Mouse (Mus musculus) heart, adult 2 months (tissue): ENCODE measurements around the gene Hist1h2ae. TPM values are rescaled to one million over a fixed set of nuclear protein-coding genes. Genes with fewer than 3 reads are reported as not detected.
A peak's percentile ranks its signal among the peaks of the same experiment; 100 is the strongest.

Experiments used
- DNase-seq, 2 experiments: peaks; one replicate each; pipeline ENCODE4 v3.0.0; 2021
- H3K27ac ChIP-seq: fragments of 200-600 bp; 2 replicates; pipeline ENCODE4 v1.8.1; 2022
- H3K27me3 ChIP-seq: fragments of 200-500 bp; 2 replicates; pipeline ENCODE4 v1.6.1; 2012; ENCODE audit warnings: mild to moderate bottlenecking, low read length, inconsistent platforms, mixed read lengths; ENCODE audit not compliant: control insufficient read depth, insufficient read depth
- H3K36me3 ChIP-seq: fragments of 200-500 bp; 2 replicates; pipeline ENCODE4 v1.6.1; 2012; ENCODE audit warnings: low read length, inconsistent platforms; ENCODE audit not compliant: control insufficient read depth, insufficient read depth
- H3K4me1 ChIP-seq: fragments of 200-500 bp; 2 replicates; pipeline ENCODE4 v1.6.1; 2011; ENCODE audit warnings: low read length; ENCODE audit not compliant: control insufficient read depth, insufficient read depth
- H3K4me3 ChIP-seq: fragments of 200-600 bp; 2 replicates; pipeline ENCODE4 v1.8.1; 2022
- H3K79me2 ChIP-seq: fragments of 200-500 bp; replicated peaks from 2 replicates; pipeline ENCODE4 v1.6.1; 2012; ENCODE audit warnings: mild to moderate bottlenecking, inconsistent platforms, low read length, moderate library complexity, mixed read lengths; ENCODE audit not compliant: control insufficient read depth, insufficient read depth
- H3K9ac ChIP-seq: fragments of 200-500 bp; 2 replicates; pipeline ENCODE4 v1.6.1; 2012; ENCODE audit warnings: low read depth, mild to moderate bottlenecking, control low read depth, inconsistent platforms, low read length, mixed read lengths
- CTCF ChIP-seq: fragments of 200-600 bp; IDR thresholded peaks from 2 replicates; pipeline ENCODE4 v1.8.1; 2022; ENCODE audit warnings: antibody characterized with exemption, mild to moderate bottlenecking, moderate library complexity
- EP300 ChIP-seq: fragments of 200-500 bp; IDR thresholded peaks from 2 replicates; pipeline ENCODE4 v1.6.1; 2011; ENCODE audit warnings: low read depth, low read length, control low read depth; ENCODE audit not compliant: insufficient read depth
- WGBS: fragments of 180-500 bp; shearing (Covaris S2); methylation state at CpG from one replicate; pipeline ENCODE4 v1.1.7; 2018; 5-methylcytosine and 5-hydroxymethylcytosine counted together
- intact Hi-C: fragments of 180-260 bp; cut with DNase I; formaldehyde crosslinking; loops from one replicate; pipeline ENCODE4 v1.15.1; 2025
- microRNA-seq, 2 experiments: library from miRNA; unstranded; fragments of <30 nt; microRNA quantifications; one replicate each; pipeline ENCODE4 v1.2.0; 2021
- polyA plus RNA-seq: library from polyadenylated mRNA; depleted of rRNA; stranded (reverse); fragments of >200 nt; gene quantifications from 2 replicates; pipeline ENCODE4 v1.2.3, GENCODE M21; 2012; rRNA removed
- total RNA-seq, 2 experiments: library from RNA; stranded (reverse); gene quantifications; 2 replicates each; pipeline ENCODE4 v1.2.3; 2021

Gene Hist1h2ae
- total and polyA plus RNA-seq, 3 experiments = 0.49 to 2.8 (median 1.8) TPM

GRCm38 (mm10) chr13:23521703-23522102 is 49.3 kb downstream of the Hist1h2ae start:
- H3K27ac ChIP-seq = no peak overlapping the region
- WGBS = 3% methylated on average over 14 of the region's 14 CpGs
- intact Hi-C loops = no loop called here

More at GRCm38 (mm10) chr13:23521703-23522102, 49.3 kb downstream of the Hist1h2ae start:
- TF ChIP-seq CTCF = no peak
- TF ChIP-seq EP300 = peak; percentile 77
- Histone ChIP-seq H3K4me3 (no peak overlapping the region), H3K36me3 (no peaks in the 10 kb centered on the region; the same call in 1 of the 2 replicates), H3K9ac (no peak overlapping the region), H3K4me1 (no peaks in the 10 kb centered on the region; the same call in 1 of the 2 replicates), H3K79me2 (no peaks in the 10 kb centered on the region), H3K27me3 (no peaks in the 10 kb centered on the region)
- peak; percentile 79 to 83 for DNase-seq

Small RNA genes within 50 kb of the gene (microRNA-seq; reads per million reads assigned to microRNA genes)
- gene Gm44297 (0 reads per million in 2 experiments), gene Gm44359 (0 reads per million in 2 experiments), gene Gm44394 (0 reads per million in 2 experiments)

Other genes starting within 250 kb of the Hist1h2ae start
Only the 30 nearest of the 35 such genes appear.
- gene Abt1, start 147.4 kb downstream of the Hist1h2ae start, total RNA-seq = 1 to 10 TPM; 3.9 to 5.1 TPM
- 2.4 and 3.1 TPM in 2 replicates for gene Abt1, start 147.4 kb downstream of the Hist1h2ae start, polyA plus RNA-seq
- gene Btn1a1, start 105.3 kb downstream of the Hist1h2ae start, total RNA-seq = not detected
- 0.20 TPM in 1 of 2 replicates, not detected in the other for gene Btn1a1, start 105.3 kb downstream of the Hist1h2ae start, polyA plus RNA-seq
- gene Btn2a2, start 82.4 kb downstream of the Hist1h2ae start, total RNA-seq = not detected
- not detected in 2 replicates for gene Btn2a2, start 82.4 kb downstream of the Hist1h2ae start, polyA plus RNA-seq
- 100 to 1,000 TPM; 212 to 239 TPM for gene Hist1h4h, start 40.2 kb downstream of the Hist1h2ae start, total RNA-seq
- 53.1 and 61.9 TPM in 2 replicates for gene Hist1h4h, start 40.2 kb downstream of the Hist1h2ae start, polyA plus RNA-seq
- gene Hist1h2af, start 37.3 kb downstream of the Hist1h2ae start, total RNA-seq = 1 to 10 TPM; 4.4 to 9.8 TPM
- gene Hist1h2af, start 37.3 kb downstream of the Hist1h2ae start, polyA plus RNA-seq = 1.9 and 2.0 TPM in 2 replicates
- 1 to 10 TPM in 1 of 2 experiments, under 1 TPM in 1; 0.94 to 2.1 TPM for gene Hist1h3g, start 35.8 kb downstream of the Hist1h2ae start, total RNA-seq
- gene Hist1h3g, start 35.8 kb downstream of the Hist1h2ae start, polyA plus RNA-seq = 0.80 and 1.8 TPM in 2 replicates
- gene Hist1h2bh, start 27.8 kb downstream of the Hist1h2ae start, total RNA-seq = 1 to 10 TPM; 1.1 to 1.2 TPM
- 0.29 and 0.61 TPM in 2 replicates for gene Hist1h2bh, start 27.8 kb downstream of the Hist1h2ae start, polyA plus RNA-seq
- 1 to 10 TPM; 5.1 to 5.5 TPM for gene Hist1h3f, start 27.2 kb downstream of the Hist1h2ae start, total RNA-seq
- 0.94 and 1.1 TPM in 2 replicates for gene Hist1h3f, start 27.2 kb downstream of the Hist1h2ae start, polyA plus RNA-seq
- gene Hist1h4f, start 19.6 kb downstream of the Hist1h2ae start, total RNA-seq = 10 to 100 TPM; 14.7 to 19.6 TPM
- 0.88 TPM in 1 of 2 replicates, not detected in the other for gene Hist1h4f, start 19.6 kb downstream of the Hist1h2ae start, polyA plus RNA-seq
- under 1 TPM; 0.86 to 0.91 TPM for gene Hist1h1d, start 18.0 kb downstream of the Hist1h2ae start, total RNA-seq
- 0.04 and 0.09 TPM in 2 replicates for gene Hist1h1d, start 18.0 kb downstream of the Hist1h2ae start, polyA plus RNA-seq
- gene Hist1h3e, start 8.9 kb downstream of the Hist1h2ae start, total RNA-seq = 10 to 100 TPM; 14.0 to 14.6 TPM
- 1.8 and 2.0 TPM in 2 replicates for gene Hist1h3e, start 8.9 kb downstream of the Hist1h2ae start, polyA plus RNA-seq
- gene Hist1h2bg, start 176 bp upstream of the Hist1h2ae start, total RNA-seq = 10 to 100 TPM; 16.4 to 19.5 TPM
- 3.3 TPM in 2 replicates for gene Hist1h2bg, start 176 bp upstream of the Hist1h2ae start, polyA plus RNA-seq
- gene Hist1h2bf, start 3.0 kb upstream of the Hist1h2ae start, total RNA-seq = 1 to 10 TPM; 5.2 to 8.4 TPM
- 1.00 TPM in 1 of 2 replicates, not detected in the other for gene Hist1h2bf, start 3.0 kb upstream of the Hist1h2ae start, polyA plus RNA-seq
- gene Hist1h2ad, start 3.2 kb upstream of the Hist1h2ae start, total RNA-seq = 1 to 10 TPM; 1.4 to 2.8 TPM
- 0.61 TPM in 1 of 2 replicates, not detected in the other for gene Hist1h2ad, start 3.2 kb upstream of the Hist1h2ae start, polyA plus RNA-seq
- gene Hist1h3d, start 4.5 kb upstream of the Hist1h2ae start, total RNA-seq = 1 to 10 TPM; 1.5 to 2.3 TPM
- 1.1 and 1.6 TPM in 2 replicates for gene Hist1h3d, start 4.5 kb upstream of the Hist1h2ae start, polyA plus RNA-seq
- 10 to 100 TPM; 47.3 to 51.7 TPM for gene Hist1h4d, start 10.4 kb upstream of the Hist1h2ae start, total RNA-seq
- gene Hist1h4d, start 10.4 kb upstream of the Hist1h2ae start, polyA plus RNA-seq = 1.7 and 2.5 TPM in 2 replicates
- 1 to 10 TPM; 8.8 to 9.8 TPM for gene Hist1h2be, start 49.9 kb upstream of the Hist1h2ae start, total RNA-seq
- gene Hist1h2be, start 49.9 kb upstream of the Hist1h2ae start, polyA plus RNA-seq = 2.4 and 4.9 TPM in 2 replicates
- 10 to 100 TPM; 20.4 to 28.8 TPM for gene Hist1h1e, start 51.3 kb upstream of the Hist1h2ae start, total RNA-seq
- gene Hist1h1e, start 51.3 kb upstream of the Hist1h2ae start, polyA plus RNA-seq = 1.3 and 3.2 TPM in 2 replicates
- 1 to 10 TPM; 1.3 to 1.6 TPM for gene Hist1h2ac, start 112.7 kb upstream of the Hist1h2ae start, total RNA-seq
- 0.57 and 0.76 TPM in 2 replicates for gene Hist1h2ac, start 112.7 kb upstream of the Hist1h2ae start, polyA plus RNA-seq
- 10 to 100 TPM; 73.4 to 78.7 TPM for gene Hist1h2bc, start 113.0 kb upstream of the Hist1h2ae start, total RNA-seq
- 119 and 135 TPM in 2 replicates for gene Hist1h2bc, start 113.0 kb upstream of the Hist1h2ae start, polyA plus RNA-seq
- gene Hist1h1t, start 124.6 kb upstream of the Hist1h2ae start, total RNA-seq = not detected
- gene Hist1h1t, start 124.6 kb upstream of the Hist1h2ae start, polyA plus RNA-seq = not detected in 2 replicates
- gene Hist1h4c, start 127.2 kb upstream of the Hist1h2ae start, total RNA-seq = 10 to 100 TPM; 42.3 to 45.8 TPM
- gene Hist1h4c, start 127.2 kb upstream of the Hist1h2ae start, polyA plus RNA-seq = 1.5 and 3.2 TPM in 2 replicates
- gene Hfe, start 139.6 kb upstream of the Hist1h2ae start, total RNA-seq = 10 to 100 TPM; 58.9 to 62.8 TPM
- 16.8 and 21.1 TPM in 2 replicates for gene Hfe, start 139.6 kb upstream of the Hist1h2ae start, polyA plus RNA-seq
- 100 to 1,000 TPM; 147 to 185 TPM for gene Hist1h1c, start 167.6 kb upstream of the Hist1h2ae start, total RNA-seq
- 55.5 and 80.0 TPM in 2 replicates for gene Hist1h1c, start 167.6 kb upstream of the Hist1h2ae start, polyA plus RNA-seq
- 1 to 10 TPM in 1 of 2 experiments, not detected in 1; 2.5 TPM for gene Hist1h3c, start 174.4 kb upstream of the Hist1h2ae start, total RNA-seq
- gene Hist1h3c, start 174.4 kb upstream of the Hist1h2ae start, polyA plus RNA-seq = 0.64 TPM in 1 of 2 replicates, not detected in the other
- gene Hist1h2bb, start 175.5 kb upstream of the Hist1h2ae start, total RNA-seq = 1 to 10 TPM; 3.2 to 4.9 TPM
- 0.47 and 0.76 TPM in 2 replicates for gene Hist1h2bb, start 175.5 kb upstream of the Hist1h2ae start, polyA plus RNA-seq
- gene Hist1h2ab, start 179.9 kb upstream of the Hist1h2ae start, total RNA-seq = 1 to 10 TPM; 4.4 to 6.7 TPM
- gene Hist1h2ab, start 179.9 kb upstream of the Hist1h2ae start, polyA plus RNA-seq = 0.51 TPM in 1 of 2 replicates, not detected in the other
- gene Hist1h3b, start 181.0 kb upstream of the Hist1h2ae start, total RNA-seq = 1 to 10 TPM; 6.4 to 8.0 TPM
- gene Hist1h3b, start 181.0 kb upstream of the Hist1h2ae start, polyA plus RNA-seq = 1.7 TPM in 1 of 2 replicates, not detected in the other
- 10 to 100 TPM in 1 of 2 experiments, 1 to 10 TPM in 1; 4.9 to 11.3 TPM for gene Hist1h4b, start 185.8 kb upstream of the Hist1h2ae start, total RNA-seq
- gene Hist1h4b, start 185.8 kb upstream of the Hist1h2ae start, polyA plus RNA-seq = 1.1 TPM in 1 of 2 replicates, not detected in the other
- gene Hist1h4a, start 190.0 kb upstream of the Hist1h2ae start, total RNA-seq = 1 to 10 TPM; 6.2 to 7.2 TPM
- 0.47 TPM in 1 of 2 replicates, not detected in the other for gene Hist1h4a, start 190.0 kb upstream of the Hist1h2ae start, polyA plus RNA-seq